Mouse (Mus musculus) c-Kit-negative CD71-positive TER-119-positive erythroid progenitor cells, embryonic 14.5 days (primary cell): Measurements from ENCODE around the gene Upp1.

ENCODE experiments used
- DNase-seq: peaks from one replicate; pipeline ENCODE4 v3.0.0-alpha.2; 2013; ENCODE audit warnings: low read depth, low spot score

Gene Upp1

GRCm38 (mm10) chr11:9159953-9160352 lies 42.0 kb downstream of the Upp1 start:
- DNase-seq, result no peak

DNA sequence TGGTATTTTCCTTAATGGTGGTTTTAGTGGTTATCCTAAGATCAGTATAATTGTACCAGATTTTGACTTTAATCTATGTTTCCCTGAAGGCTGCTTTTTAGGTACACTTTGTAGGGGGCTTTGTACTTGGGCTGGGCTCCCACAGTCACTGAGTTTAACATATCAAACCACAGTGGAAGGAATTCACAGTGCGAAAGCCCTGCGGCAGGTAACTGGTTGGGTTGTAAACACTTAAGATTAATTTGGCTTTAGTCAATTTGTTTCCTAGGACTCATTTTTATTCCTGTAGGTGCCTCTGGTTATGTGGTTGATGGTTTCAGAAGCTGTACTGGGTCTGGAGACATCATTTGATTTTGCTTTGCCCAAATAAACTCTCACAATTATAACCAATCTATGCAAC lies 49.4 kb downstream of the Upp1 start:
- no peak for DNase-seq

DNA sequence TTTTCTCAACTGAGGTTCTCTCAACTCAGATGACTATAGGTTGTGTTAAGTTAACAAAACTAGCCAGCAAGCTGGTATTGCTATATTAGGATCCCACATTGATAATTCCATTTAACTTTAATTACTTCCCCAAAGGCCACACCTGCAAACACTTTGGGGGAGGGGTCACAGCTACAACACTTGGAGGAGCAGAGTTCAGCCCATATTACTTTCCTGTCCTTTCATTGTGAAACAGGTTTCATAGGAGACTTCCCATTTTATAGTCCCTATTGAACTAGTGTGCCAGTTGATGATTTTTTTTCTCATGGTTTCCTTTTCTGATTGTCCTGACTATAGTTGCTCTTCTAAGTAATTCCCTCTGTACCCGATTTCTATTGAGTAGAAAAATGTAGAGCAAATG lies 63.6 kb downstream of the Upp1 start:
- DNase-seq, result no peak
